Mouse (Mus musculus) heart, adult 2 months (tissue): ENCODE data around the gene Ptprn2.

Experiments
- CTCF ChIP-seq: fragments of 200-600 bp; IDR thresholded peaks from 2 replicates; pipeline ENCODE4 v1.8.1; 2022; ENCODE audit warnings: antibody characterized with exemption, mild to moderate bottlenecking, moderate library complexity
- EP300 ChIP-seq: fragments of 200-500 bp; IDR thresholded peaks from 2 replicates; pipeline ENCODE4 v1.6.1; 2011; ENCODE audit warnings: low read depth, low read length, control low read depth; ENCODE audit not compliant: insufficient read depth
- POLR2A ChIP-seq: fragments of 200-500 bp; IDR thresholded peaks from 2 replicates; pipeline ENCODE4 v1.6.1; 2011; ENCODE audit warnings: mild to moderate bottlenecking, low read depth, low read length, control low read depth; ENCODE audit not compliant: insufficient read depth

GRCm38 (mm10) chr12:116586167-116586566, 100.6 kb downstream of the Ptprn2 start:
- no peak for TF ChIP-seq EP300
- TF ChIP-seq POLR2A = no peak
- TF ChIP-seq CTCF = no peak
